Mouse (Mus musculus) limb, embryonic 10.5 days (tissue): ENCODE measurements at regions not wholly inside any gene's neighbourhood (a gene's known extent, or its start where the extent isn't known, plus 50 kb on each side); places are given as distances from the start of the nearest gene placed in this dataset.

Experiments
- DNase-seq: peaks from one replicate; pipeline ENCODE4 v3.0.0-alpha.2; 2017; ENCODE audit warnings: low spot score
- H3K27ac ChIP-seq: fragments of 300-500 bp; sonication (generic); 2 replicates; pipeline ENCODE4 v1.5.1; 2016; ENCODE audit warnings: mild to moderate bottlenecking
- H3K27me3 ChIP-seq: fragments of 300-500 bp; sonication (generic); 2 replicates; pipeline ENCODE4 v1.6.1; 2016; ENCODE audit warnings: low read depth, mild to moderate bottlenecking; ENCODE audit not compliant: poor library complexity, severe bottlenecking
- H3K36me3 ChIP-seq: fragments of 300-500 bp; sonication (generic); 2 replicates; pipeline ENCODE4 v1.6.1; 2016; ENCODE audit warnings: mild to moderate bottlenecking, moderate library complexity
- H3K4me1 ChIP-seq: fragments of 300-500 bp; sonication (generic); 2 replicates; pipeline ENCODE4 v1.6.1; 2016
- H3K4me3 ChIP-seq: fragments of 300-500 bp; sonication (generic); 2 replicates; pipeline ENCODE4 v1.5.1; 2016; ENCODE audit warnings: mild to moderate bottlenecking, moderate library complexity
- H3K9me3 ChIP-seq: fragments of 300-500 bp; sonication (generic); replicated peaks from 2 replicates; pipeline ENCODE4 v1.6.1; 2016; ENCODE audit warnings: mild to moderate bottlenecking
- WGBS: fragments of 180-500 bp; shearing (Covaris S2); methylation state at CpG from one replicate; pipeline ENCODE4 v1.1.7; 2016; 5-methylcytosine and 5-hydroxymethylcytosine counted together

- no peaks in the 10 kb centered on the region for H3K36me3 ChIP-seq
- no peak for DNase-seq
- no peaks in the 10 kb centered on the region for H3K4me1 ChIP-seq
- WGBS: 76% methylated on average over 3 of the region's 3 CpGs
- H3K9me3 ChIP-seq: no peaks in the 10 kb centered on the region
- H3K27me3 ChIP-seq: no peaks in the 10 kb centered on the region
- H3K27ac ChIP-seq: no peak overlapping the region
- no peak overlapping the region for H3K4me3 ChIP-seq
These were observed 86.9 kb downstream of the Fam124b start for GRCm38 (mm10) chr1:80131354-80131753.

DNA sequence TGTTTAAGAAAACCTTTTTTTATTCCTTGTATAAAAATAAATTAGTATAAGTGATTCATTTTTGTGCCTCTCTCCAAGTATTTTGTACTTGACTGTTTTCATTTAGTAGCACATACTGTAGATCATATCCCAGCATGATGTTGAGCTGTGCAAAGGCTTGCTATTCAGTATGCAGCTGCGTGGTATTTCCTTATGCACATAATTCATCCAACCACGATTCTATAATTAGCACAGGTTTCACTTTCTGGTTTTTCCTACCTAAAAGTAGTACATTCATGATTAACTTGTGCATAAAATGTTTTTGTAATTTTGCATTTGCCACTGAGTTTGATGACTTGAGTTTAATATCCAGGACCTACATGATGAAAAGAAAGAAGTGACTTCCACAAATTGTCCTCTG lies 94.3 kb downstream of the Fam124b start:
- 96% methylated on average over 2 of the region's 2 CpGs for WGBS

DNA sequence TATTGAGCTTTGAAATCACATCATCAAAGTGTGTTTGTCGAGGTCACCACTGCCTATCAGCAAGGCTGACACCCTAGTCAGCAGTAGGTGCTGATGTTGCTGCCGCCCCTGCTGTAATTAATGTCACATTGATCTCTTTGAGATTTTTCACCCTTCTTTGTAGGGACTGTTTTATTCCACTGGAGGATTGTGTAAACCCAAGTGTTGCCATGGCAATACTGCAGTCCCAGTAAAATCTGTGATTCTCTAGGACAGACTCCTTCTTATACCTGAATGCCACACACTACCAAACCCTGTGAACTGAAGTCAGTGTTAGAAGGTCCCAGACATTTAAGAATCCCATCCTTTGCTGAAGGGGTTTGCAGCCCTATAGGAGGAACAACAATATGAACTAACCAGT lies 102.4 kb downstream of the Fam124b start:
- Histone ChIP-seq H3K4me1 (no peaks in the 10 kb centered on the region), H3K27ac (no peak overlapping the region), H3K36me3 (no peaks in the 10 kb centered on the region), H3K4me3 (no peak overlapping the region), H3K27me3 (no peaks in the 10 kb centered on the region), H3K9me3 (no peaks in the 10 kb centered on the region)
- 74% methylated on average over 2 of the region's 2 CpGs for WGBS
- no peak for DNase-seq

More for the DNA sequence above, 94.3 kb downstream of the Fam124b start:
- no peak for DNase-seq
- Histone ChIP-seq H3K4me3 (no peak overlapping the region), H3K27me3 (no peaks in the 10 kb centered on the region), H3K27ac (no peak overlapping the region), H3K9me3 (no peaks in the 10 kb centered on the region), H3K4me1 (no peaks in the 10 kb centered on the region), H3K36me3 (no peaks in the 10 kb centered on the region)

- WGBS: 83% methylated on average over 2 of the region's 2 CpGs
These were observed 110.4 kb downstream of the Fam124b start for GRCm38 (mm10) chr1:80107747-80108476.

GRCm38 (mm10) chr1:80106269-80106668 lies 112.0 kb downstream of the Fam124b start:
- Histone ChIP-seq H3K4me3 (no peak overlapping the region), H3K27ac (no peak overlapping the region), H3K36me3 (no peaks in the 10 kb centered on the region), H3K27me3 (no peaks in the 10 kb centered on the region), H3K4me1 (peaks cover 7% of the 10 kb centered on the region), H3K9me3 (no peaks in the 10 kb centered on the region)
- no peak for DNase-seq
- 82% methylated on average over 2 of the region's 2 CpGs for WGBS

More at GRCm38 (mm10) chr1:80107747-80108476, 110.4 kb downstream of the Fam124b start:
- Histone ChIP-seq H3K9me3 (no peaks in the 10 kb centered on the region), H3K36me3 (no peaks in the 10 kb centered on the region), H3K27ac (no peak overlapping the region), H3K27me3 (no peaks in the 10 kb centered on the region), H3K4me1 (peaks cover 7% of the 10 kb centered on the region), H3K4me3 (no peak overlapping the region)
- DNase-seq: no peak

- H3K4me1 ChIP-seq: no peaks in the 10 kb centered on the region
- H3K27me3 ChIP-seq: no peaks in the 10 kb centered on the region
- WGBS: 96% methylated on average over 1 of the region's 1 CpGs
- H3K27ac ChIP-seq: no peak overlapping the region
- DNase-seq: no peak
- H3K36me3 ChIP-seq: no peaks in the 10 kb centered on the region
- no peak overlapping the region for H3K4me3 ChIP-seq
- no peaks in the 10 kb centered on the region for H3K9me3 ChIP-seq
These were observed 120.0 kb downstream of the Fam124b start for GRCm38 (mm10) chr1:80098266-80098665.

DNA sequence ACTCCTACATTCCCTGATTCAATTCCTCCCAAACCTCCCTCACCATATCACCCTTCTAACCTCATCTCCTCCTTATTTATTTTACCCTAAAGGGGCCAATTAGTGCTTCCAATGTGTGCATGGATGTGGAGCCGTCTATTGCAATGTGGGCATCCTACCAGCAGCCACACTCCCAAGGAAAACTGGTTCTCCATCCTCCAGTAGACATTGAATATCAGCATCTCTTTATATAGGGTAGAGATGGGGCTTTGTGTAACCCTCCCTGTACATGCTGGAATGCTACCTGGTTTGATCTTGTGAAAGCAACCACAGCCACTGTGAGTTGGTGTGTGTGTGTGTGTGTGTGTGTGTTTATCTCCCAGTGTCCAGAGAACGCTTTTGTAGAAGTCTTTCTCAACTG lies 126.5 kb downstream of the Fam124b start:
- Histone ChIP-seq H3K36me3 (no peaks in the 10 kb centered on the region), H3K27me3 (no peaks in the 10 kb centered on the region), H3K4me1 (peaks cover 12% of the 10 kb centered on the region), H3K27ac (no peak overlapping the region), H3K9me3 (no peaks in the 10 kb centered on the region), H3K4me3 (no peak overlapping the region)
- DNase-seq: no peak
- 80% methylated on average over 2 of the region's 2 CpGs for WGBS

GRCm38 (mm10) chr1:80091350-80091749 lies 126.9 kb downstream of the Fam124b start:
- Histone ChIP-seq H3K9me3 (no peaks in the 10 kb centered on the region), H3K27me3 (no peaks in the 10 kb centered on the region), H3K36me3 (no peaks in the 10 kb centered on the region), H3K4me1 (peaks cover 12% of the 10 kb centered on the region), H3K27ac (no peak overlapping the region), H3K4me3 (no peak overlapping the region)
- no peak for DNase-seq
- WGBS: 90% methylated on average over 8 of the region's 8 CpGs

DNA sequence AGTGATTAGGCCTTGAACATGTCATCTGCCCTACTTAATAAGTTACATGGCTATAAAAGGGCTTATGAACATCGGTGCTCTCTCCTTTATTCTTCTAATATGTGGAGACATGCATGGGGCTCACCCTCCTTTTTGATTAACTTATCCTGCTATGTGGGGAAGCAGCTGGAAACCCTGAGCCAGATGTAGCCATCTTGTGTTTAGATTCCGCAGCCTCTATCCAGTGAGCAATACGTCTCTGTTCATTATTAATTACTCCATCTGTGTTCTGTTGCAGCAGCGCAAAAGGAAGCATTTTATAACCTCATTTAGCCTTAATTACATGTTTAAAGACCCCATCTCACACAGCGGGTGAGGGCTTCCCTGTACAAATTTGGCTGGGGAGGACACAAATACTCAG lies 129.6 kb downstream of the Fam124b start:
- 43% methylated on average over 5 of the region's 5 CpGs for WGBS
- H3K4me3 ChIP-seq: no peak overlapping the region
- no peaks in the 10 kb centered on the region for H3K9me3 ChIP-seq
- H3K36me3 ChIP-seq: no peaks in the 10 kb centered on the region
- DNase-seq: no peak
- no peak overlapping the region for H3K27ac ChIP-seq
- H3K27me3 ChIP-seq: no peaks in the 10 kb centered on the region
- H3K4me1 ChIP-seq: peaks cover 12% of the 10 kb centered on the region

DNA sequence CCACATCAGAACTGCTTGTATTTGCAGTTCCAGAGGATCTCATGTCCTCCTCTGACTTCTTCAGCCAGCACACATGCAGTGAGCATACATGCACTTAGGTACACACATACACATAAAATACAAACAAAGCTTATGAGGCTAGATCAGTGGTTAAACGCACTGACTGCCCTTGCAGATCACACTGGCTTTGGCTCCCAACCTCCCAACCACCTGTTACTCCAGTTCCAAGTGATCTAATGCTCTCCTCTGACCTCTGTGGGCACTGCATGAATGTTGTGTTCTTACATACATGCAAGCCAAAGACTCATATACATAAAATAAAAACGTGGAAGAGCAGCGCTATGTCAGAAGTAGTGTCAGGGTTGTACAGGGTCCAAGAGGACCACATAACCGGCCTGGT lies 141.9 kb downstream of the Fam124b start:
- H3K27ac ChIP-seq: no peak overlapping the region
- WGBS: 83% methylated on average over 4 of the region's 4 CpGs

DNA sequence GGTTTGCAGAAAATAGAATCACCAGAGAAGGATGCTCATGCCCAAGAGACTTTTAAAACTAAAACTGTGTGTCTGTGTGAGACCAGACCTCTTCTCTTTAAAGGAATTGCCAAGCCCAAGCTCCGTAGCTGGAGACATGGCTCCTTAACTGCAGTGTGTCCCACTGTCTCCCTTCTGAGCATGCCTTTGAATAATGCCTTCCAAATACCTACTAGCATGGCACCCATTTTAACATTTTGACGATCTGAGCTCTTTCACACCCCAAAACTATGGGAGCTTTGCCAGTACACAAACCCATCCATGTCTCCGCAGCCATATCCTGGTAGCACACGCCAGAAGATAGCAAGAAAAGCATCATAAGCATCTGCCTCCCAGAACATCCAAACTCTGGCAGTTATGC lies 143.9 kb downstream of the Fam124b start:
- H3K36me3 ChIP-seq: no peaks in the 10 kb centered on the region
- no peaks in the 10 kb centered on the region for H3K27me3 ChIP-seq
- 88% methylated on average over 4 of the region's 4 CpGs for WGBS
- no peak for DNase-seq
- H3K4me1 ChIP-seq: no peaks in the 10 kb centered on the region
- no peak overlapping the region for H3K27ac ChIP-seq
- no peak overlapping the region for H3K4me3 ChIP-seq
- H3K9me3 ChIP-seq: no peaks in the 10 kb centered on the region

More for the DNA sequence above, 141.9 kb downstream of the Fam124b start:
- Histone ChIP-seq H3K27me3 (no peaks in the 10 kb centered on the region), H3K36me3 (no peaks in the 10 kb centered on the region), H3K4me3 (no peak overlapping the region), H3K4me1 (no peaks in the 10 kb centered on the region), H3K9me3 (no peaks in the 10 kb centered on the region)
- DNase-seq: no peak

- no peaks in the 10 kb centered on the region for H3K9me3 ChIP-seq
- H3K36me3 ChIP-seq: no peaks in the 10 kb centered on the region
- H3K4me1 ChIP-seq: no peaks in the 10 kb centered on the region
- no peak for DNase-seq
- 87% methylated on average over 3 of the region's 3 CpGs for WGBS
- no peak overlapping the region for H3K27ac ChIP-seq
- no peak overlapping the region for H3K4me3 ChIP-seq
- H3K27me3 ChIP-seq: no peaks in the 10 kb centered on the region
These were observed 144.3 kb downstream of the Fam124b start for GRCm38 (mm10) chr1:80073950-80074349.

GRCm38 (mm10) chr1:80069141-80069540 lies 149.1 kb downstream of the Fam124b start:
- no peak for DNase-seq

GRCm38 (mm10) chr1:80062121-80062520 lies 156.2 kb downstream of the Fam124b start:
- no peak overlapping the region for H3K4me3 ChIP-seq
- H3K36me3 ChIP-seq: no peaks in the 10 kb centered on the region
- H3K27ac ChIP-seq: peak overlapping the region; percentile 76
- WGBS: 69% methylated on average over 1 of the region's 1 CpGs
- no peaks in the 10 kb centered on the region for H3K9me3 ChIP-seq
- peaks cover 16% of the 10 kb centered on the region for H3K4me1 ChIP-seq
- DNase-seq: no peak
- H3K27me3 ChIP-seq: no peaks in the 10 kb centered on the region

More at GRCm38 (mm10) chr1:80069141-80069540, 149.1 kb downstream of the Fam124b start:
- Histone ChIP-seq H3K27ac (no peak overlapping the region), H3K4me3 (no peak overlapping the region), H3K9me3 (no peaks in the 10 kb centered on the region), H3K27me3 (no peaks in the 10 kb centered on the region), H3K4me1 (no peaks in the 10 kb centered on the region), H3K36me3 (no peaks in the 10 kb centered on the region)
- WGBS: 92% methylated on average over 4 of the region's 4 CpGs
